Mouse (Mus musculus): ENCODE results near the gene Acsl3.

Acsl3 gene

GRCm38 (mm10) chr1:78742198-78742597, 84.6 kb downstream of the Acsl3 start:
- no peak for DNase-seq (ENCODE audit: low read depth, low spot score)

GRCm38 (mm10) chr1:78743318-78743717, 85.7 kb downstream of the Acsl3 start:
- DNase-seq (ENCODE audit: low read depth, low spot score): no peak

GRCm38 (mm10) chr1:78745230-78745777, 87.7 kb downstream of the Acsl3 start:
- DNase-seq (ENCODE audit: low read depth, low spot score): no peak

All from CD4-positive helper T cell, adult 2 months (primary cell).